Mouse (Mus musculus): ENCODE measurements around the gene Gm43064. TPM values are rescaled to one million over a fixed set of nuclear protein-coding genes. Genes with fewer than 3 reads are reported as not detected.
A peak's percentile ranks its signal among the peaks of the same experiment; 100 is the strongest.
"Not testable (repeated sequence)": the region's sequence is repeated elsewhere in the genome, so short reads cannot be mapped to it uniquely, and the experiment has no call there.

Gene Gm43064
- not detected for total RNA-seq (2021)

DNA sequence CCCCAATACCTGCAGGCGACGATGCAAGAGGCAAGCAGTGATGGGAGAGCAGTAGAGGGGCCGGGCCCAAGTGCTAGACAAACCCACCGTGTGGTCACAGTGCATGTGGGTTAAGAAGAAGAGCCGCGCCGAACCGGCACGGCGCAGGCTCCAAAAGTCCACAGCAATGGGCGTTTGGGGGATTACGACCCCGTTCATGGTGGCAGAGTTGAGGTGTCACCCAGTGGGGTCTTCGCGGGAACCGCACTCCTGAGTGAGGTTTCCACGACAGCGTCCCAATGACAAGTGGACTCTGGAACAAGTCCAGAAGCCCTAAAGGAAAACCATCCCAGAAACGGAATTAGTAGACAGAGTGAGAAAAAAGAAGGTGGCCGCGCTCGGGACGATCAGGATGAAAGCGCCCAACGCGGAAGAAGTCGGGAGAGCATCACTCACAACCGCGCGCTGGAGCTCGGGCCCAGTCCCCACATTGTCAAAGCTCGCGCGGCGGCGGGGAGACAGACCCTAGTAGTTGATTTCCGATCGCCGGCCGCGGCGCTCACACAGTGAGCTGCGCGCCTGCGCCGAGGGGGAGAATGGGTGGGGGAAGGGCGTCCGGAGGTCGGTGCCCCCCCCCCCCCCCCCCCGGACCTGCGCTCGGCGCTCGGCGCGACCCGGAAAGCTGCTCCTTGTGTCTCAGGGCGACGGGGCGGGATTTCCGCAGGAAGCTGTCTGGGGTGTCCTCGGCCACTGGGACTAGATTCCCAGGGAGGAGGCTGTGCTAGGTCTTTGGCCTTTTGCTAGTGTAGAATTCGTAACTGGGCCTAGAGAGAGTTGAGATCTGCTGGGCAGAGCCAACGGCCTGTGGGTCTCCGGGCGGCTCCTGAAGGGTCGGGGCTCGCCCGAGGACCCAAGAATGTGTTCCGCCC is at the start of gene Gm43064, which contains the start of the genes Dclre1b and Ap4b1:
Gm43064 (plus strand) TSS at position 683 of the 908 bp plus-strand sequence.
Dclre1b (minus strand) TSS at position 554 of the 908 bp plus-strand sequence.
Ap4b1 (plus strand) TSS at position 630 of the 908 bp plus-strand sequence.
- intact Hi-C loops (cut with DNase I), result loop anchor here (1.0 to 5.0 kb wide), 2 partner anchors 18 to 37 kb away; partner anchors contain the start of gene Hipk1
- DNase-seq, result peak; percentile 88

DNA sequence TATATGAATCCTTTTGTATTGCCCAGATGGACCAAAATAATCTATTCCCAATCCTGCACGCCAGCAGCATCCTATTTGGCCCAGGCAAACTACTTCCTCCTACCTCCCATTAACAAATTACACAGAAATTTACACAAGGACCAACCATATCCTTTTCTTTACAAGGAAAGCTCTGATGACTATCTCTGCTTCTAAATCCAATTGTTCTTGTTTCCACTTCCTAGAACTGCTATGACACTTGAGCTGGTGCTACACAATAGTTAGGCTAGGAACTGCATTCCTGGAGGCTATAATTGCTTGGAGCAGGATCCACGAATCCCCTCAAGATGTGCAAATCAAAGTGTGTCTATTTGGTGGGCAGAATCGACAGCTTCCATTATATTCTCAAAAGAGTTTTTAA is 42.6 kb upstream of the Gm43064 start:
- intact Hi-C loops (cut with DNase I), result no loop called here
- DNase-seq, result no peak

DNA sequence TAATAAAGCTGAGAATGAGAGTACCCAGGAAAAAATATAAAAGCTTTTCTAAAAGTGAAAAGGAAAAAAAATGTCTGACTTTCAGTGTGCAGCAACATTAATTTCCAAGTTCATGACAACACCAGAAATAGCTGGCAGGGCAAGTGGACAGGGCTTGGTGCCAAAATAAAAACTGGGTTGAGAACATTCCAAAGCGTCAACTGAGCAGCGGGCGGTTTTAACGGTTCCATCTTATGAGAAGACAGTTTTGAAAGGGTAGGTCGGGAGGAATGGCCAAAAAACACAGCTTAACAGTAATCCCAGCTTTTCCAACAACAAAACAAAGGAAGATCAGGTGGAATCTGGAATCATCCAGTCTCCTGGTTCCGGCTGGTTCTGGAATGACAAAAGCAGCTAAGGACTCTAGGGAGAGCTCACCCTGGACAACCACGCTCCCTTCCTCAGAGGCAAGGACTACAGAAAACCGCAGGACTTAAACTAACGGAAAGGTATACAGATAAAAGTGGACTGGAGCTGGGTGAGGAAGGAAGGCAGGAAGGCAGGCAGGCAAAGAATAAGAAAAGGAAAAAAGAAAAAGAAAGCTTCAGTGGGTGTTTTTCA is 37.7 kb upstream of the Gm43064 start:
- peak; percentile 78 to 81 for DNase-seq
- intact Hi-C loops (cut with DNase I), result loop anchor here (5.0 kb wide), 1 partner anchor 36 kb away; the partner anchor contains the start of genes Ap4b1, Dclre1b and Gm43064

DNA sequence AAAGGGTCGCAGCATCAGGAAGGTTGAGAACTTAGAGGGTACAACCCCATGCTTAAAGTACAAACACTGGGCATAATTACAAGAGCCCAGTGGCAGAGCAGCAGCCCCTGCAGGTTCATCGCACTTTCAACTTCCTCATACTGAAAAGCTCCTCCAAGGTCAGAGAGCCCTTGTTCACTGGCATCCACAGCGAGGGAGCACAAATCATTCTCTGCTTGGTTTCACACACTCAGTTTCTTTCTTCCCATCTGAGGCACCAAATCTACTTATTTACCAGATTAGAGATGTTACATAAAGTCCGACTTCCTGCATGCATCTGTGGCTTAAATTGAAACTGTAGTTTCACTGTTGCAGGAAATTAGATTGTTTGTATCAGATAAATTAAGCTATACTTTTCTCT is 36.5 kb upstream of the Gm43064 start:
- DNase-seq, result no peak
- intact Hi-C loops (cut with DNase I), result loop anchor here (5.0 kb wide), 1 partner anchor 34 kb away; the partner anchor contains the start of genes Ap4b1, Dclre1b and Gm43064

DNA sequence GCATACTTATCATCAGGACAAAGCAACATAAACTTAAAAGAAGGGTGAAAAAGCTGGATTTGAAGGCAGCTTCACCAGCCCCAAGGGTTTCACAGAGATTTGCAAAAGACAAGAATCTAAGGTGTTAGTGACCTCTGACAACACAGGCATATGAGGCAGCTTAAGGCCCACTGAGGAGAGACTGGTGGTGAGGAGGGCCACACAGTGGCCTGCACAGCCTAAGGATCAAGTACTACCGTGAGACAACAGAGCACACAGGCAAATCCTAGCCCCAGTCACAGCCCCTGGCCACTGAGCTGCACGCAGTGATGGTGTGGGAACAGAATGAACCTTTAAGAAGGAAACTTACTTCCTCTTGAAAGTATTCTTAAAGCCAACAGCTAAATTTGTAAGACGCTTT is 35.9 kb upstream of the Gm43064 start:
- no peak for DNase-seq
- intact Hi-C loops (cut with DNase I), result loop anchor here (5.0 kb wide), 1 partner anchor 34 kb away; the partner anchor contains the start of genes Ap4b1, Dclre1b and Gm43064

DNA sequence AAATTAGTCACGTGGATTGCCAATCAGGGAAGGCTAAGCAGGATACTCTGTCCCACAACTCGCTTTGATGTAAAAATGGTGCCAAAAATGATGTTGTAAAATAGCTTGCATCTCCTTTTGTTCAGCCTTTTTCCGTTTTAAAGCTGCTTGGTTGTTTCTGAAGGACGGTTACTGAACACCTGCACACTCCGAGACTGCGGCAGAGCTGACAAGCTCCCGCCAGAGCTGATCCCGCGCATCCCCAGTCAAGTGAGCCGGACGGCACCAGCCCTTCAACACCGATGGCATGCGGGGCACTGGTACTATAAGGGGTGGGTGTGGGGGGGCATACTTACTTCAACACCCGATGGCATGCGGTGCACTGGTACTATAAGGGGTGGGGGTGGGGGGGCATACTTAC is 35.4 kb upstream of the Gm43064 start:
- no peak for DNase-seq
- intact Hi-C loops (cut with DNase I), result loop anchor here (5.0 kb wide), 1 partner anchor 33 kb away; the partner anchor contains the start of genes Ap4b1, Dclre1b and Gm43064

DNA sequence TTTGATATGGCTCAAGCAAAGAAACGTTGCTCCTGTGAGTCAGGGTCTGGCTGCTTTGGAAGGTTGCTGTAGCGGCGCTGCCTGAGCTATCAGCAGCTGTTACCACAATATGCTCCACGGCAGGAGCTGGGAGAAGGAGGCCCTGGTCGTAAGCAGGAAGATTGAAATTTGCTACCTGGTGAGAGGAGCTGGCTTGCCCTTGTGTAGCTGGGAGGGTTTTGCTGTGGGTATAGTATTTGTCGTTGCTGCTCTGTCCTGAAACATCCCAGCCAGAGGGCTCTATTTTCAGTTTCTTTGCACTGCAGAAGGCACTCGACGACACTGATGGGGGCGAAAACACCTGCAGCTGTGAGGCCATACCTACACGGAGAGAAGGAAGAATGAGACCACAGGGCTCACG is 31.4 kb upstream of the Gm43064 start:
- intact Hi-C loops (cut with DNase I), result no loop called here
- no peak for DNase-seq

DNA sequence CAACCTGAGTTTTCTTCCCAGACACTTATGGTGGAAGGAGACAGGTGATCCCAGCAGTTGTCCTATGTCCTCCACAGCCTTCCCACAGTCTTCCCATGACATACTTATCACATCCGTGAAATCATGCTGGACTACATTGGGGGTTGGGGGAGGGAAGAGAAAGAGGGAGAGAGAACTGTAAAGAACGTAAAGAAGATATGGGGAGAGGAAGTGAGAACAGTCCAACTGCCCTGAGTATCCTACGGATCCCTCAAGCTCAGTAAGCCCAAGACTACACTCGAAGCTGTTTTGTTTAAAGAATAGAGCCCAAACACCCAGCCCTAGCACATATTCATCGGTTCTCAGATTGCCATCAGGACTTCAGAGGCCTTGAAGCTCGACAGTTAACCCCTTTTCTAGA is 30.7 kb upstream of the Gm43064 start:
- no peak for DNase-seq
- intact Hi-C loops (cut with DNase I), result no loop called here

DNA sequence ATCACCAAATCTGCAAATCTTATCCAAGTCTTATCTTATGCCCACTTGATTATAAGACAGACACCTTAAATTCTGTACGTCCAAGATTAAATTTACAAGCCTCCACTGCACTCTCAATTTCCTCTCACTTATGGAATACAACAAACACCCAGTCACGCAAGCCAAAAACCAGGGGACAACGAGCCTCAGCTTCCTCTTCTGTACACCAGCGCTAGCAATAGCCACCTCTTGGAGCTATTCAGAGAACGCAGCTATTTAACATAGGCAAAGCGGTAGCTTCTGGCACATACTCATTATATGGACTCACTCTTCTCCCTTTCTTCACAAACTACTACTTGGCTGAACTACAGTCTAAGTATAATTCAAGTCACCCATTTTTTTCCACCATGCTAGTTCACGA is 30.2 kb upstream of the Gm43064 start:
- intact Hi-C loops (cut with DNase I), result no loop called here
- no peak for DNase-seq

DNA sequence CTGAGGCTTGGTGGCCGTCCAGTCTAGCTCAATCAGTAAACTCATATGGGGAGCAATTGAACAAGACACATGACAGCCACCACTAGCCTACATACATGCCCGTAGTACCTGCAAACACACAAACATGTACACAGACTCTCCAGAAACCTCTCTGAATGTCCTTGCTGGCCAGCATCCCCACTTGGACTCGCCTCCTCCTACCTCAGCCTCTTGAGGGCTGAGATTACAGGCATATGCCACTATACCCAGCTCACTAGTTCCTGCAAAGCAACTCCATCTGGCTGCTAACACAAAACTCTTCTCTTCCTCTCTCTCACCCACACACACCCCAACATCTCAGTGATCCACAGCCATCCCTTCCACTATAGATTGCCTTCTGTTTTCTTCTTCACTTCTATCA is 29.1 kb upstream of the Gm43064 start:
- DNase-seq, result no peak
- intact Hi-C loops (cut with DNase I), result no loop called here

DNA sequence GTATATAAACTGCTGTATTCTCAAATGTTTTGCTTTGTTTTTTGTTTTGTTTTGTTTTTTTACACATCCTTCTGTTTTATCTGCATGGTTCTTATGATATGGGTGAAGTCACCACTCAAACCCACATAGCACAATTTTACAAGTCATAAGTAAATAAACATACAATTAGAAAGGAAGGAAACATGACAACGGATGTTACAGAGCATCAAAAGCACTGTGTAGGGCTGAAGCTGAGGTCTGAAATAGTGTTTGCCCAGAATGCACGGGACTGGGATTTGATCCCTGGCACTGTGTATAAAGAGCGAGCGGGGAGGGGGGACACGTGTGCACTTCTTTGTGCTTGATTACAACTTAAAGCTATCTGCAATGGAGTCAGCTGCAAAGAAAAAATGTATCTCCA is 28.6 kb upstream of the Gm43064 start:
- intact Hi-C loops (cut with DNase I), result no loop called here
- no peak for DNase-seq

DNA sequence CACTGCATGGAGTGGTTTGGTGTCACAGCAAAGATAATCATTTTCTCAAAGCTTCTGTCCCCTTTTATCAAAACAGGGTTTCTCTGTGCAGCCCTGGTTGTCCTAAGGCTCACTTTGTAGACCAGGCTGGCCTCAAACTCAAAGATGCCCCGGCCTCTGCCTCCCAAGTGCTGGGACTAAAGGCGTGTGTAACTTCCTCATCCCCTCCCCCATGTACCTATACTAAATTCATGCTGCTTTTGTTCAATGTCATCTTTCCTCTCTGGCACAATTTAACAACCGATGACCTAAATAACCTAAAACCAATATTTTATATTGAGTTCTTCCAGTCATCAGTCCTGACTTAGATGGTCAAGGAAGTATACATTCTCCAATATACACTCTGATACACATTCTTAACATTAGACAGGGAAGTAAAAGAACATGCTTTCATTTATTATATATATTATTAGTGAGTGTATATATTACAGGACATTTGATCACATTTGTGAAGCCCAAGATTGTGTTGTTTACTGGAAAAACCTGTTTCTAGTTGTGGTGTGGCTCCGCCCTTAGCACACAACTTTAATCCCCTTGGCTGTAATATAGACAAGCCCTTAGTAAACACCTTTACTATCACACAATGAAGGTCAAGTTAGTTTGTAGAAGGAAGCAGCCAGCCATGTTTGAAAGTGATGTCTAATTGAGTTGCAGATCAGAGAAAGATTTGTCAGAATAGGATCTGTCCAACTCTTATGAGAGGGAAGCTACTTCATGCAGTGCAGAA is 26.3 kb upstream of the Gm43064 start:
- intact Hi-C loops (cut with DNase I), result no loop called here
- no peak for DNase-seq

DNA sequence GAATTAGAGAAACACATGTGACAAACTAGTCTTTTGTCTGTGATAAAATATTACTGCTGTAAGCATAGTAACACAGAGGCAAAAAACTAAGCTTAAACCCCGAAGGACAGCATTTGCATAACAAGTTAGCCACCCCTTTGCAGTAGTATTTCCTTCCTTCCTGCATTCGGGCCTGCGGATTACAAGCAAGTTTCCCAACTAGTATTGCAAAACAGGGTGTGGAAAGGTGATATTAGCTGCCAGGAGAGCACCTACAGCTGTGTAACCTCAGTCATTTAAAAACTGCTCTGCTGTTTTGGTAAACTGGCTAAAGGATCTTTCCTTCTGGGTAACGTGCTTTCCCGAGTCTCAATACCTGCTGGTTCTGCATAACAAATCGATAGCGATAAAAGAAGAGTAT is 22.1 kb upstream of the Gm43064 start:
- intact Hi-C loops (cut with DNase I), result no loop called here

DNA sequence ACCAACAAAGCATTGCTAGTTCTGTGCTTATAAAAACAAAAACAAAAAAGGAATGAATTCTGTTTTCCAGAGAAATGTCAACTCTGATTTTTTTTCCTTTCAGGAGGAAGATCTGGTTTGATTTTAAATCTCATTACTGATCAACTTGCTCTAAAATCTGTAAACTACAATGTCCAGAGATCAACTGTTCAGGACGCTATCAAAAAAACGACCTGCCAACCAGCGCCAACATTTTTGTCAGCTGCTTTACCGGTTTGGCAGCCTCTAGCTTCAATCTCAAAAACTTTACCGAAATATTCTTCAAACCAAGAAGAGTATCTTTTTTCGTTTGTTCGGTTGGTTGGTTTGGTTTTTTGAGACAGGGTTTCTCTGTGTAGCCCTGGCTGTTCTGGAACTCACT is 20.3 kb upstream of the Gm43064 start:
- DNase-seq, result no peak
- intact Hi-C loops (cut with DNase I), result no loop called here

More for the DNA sequence above, 22.1 kb upstream of the Gm43064 start:
- no peak for DNase-seq

DNA sequence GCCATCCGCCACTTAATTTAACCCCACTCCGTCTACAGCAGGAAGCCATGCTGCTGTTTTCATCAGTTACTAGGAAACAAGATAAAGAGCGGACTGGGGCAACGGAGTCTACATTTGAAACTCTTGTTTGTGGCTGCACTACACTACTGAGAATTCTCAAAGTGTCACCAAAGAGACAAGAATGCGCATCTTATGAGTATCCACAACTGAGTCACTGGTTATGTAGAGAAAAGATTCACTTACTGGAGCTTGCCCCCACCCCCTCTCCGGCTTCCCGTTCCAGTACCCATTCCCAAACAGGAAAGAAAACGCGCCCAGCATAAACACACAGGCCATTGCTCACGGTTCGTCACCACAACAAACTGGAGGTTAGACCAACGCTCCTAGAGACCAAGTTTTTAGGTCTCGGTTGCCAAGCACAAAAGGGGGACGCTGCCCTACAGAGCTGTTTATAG is 19.5 kb upstream of the Gm43064 start:
- intact Hi-C loops (cut with DNase I), result no loop called here
- DNase-seq, result peak; percentile 55 to 60

DNA sequence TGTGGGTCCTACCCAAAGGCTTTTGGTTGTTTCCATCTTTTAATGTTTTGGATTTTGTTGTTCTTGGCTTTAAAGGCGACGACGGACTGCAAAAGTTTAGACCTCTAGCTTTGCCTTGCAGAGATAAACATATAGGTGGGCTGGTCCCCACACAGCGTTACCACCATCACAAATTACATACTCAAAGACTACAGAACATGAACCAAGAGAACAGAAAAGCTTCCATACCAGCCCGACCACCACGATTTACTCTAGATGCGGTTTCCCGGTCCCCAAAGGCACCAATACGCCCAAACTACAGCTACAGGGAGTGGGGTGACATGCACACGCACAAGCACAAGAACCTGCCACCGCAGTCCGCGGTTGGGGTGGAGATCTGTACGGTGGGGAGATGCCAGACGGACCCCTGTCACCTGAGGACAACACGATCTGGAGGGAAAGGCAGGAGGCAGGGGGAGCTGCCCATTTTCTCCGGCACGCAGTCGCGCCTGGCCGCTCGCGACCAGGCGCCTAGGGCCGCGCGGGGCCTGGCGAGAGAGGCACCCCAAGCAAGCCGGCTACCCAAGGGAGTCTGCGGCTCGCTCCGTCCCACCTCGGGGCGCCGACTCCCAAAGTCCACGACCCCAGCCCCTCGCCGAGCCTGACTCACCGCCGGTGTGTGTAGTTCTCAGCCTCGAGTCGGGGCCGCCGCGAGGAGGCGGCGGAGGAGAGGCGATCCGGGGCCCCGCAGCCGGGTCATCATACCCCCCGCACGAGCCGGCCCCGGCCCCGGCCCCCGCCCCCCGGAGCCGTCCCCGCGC is 18.8 kb upstream of the Gm43064 start:
- intact Hi-C loops (cut with DNase I), result loop anchor here (1.0 kb wide), 1 partner anchor 19 kb away; the partner anchor contains the start of genes Ap4b1, Dclre1b and Gm43064
- DNase-seq, result peak in 1 of 2 experiments; percentile 49

DNA sequence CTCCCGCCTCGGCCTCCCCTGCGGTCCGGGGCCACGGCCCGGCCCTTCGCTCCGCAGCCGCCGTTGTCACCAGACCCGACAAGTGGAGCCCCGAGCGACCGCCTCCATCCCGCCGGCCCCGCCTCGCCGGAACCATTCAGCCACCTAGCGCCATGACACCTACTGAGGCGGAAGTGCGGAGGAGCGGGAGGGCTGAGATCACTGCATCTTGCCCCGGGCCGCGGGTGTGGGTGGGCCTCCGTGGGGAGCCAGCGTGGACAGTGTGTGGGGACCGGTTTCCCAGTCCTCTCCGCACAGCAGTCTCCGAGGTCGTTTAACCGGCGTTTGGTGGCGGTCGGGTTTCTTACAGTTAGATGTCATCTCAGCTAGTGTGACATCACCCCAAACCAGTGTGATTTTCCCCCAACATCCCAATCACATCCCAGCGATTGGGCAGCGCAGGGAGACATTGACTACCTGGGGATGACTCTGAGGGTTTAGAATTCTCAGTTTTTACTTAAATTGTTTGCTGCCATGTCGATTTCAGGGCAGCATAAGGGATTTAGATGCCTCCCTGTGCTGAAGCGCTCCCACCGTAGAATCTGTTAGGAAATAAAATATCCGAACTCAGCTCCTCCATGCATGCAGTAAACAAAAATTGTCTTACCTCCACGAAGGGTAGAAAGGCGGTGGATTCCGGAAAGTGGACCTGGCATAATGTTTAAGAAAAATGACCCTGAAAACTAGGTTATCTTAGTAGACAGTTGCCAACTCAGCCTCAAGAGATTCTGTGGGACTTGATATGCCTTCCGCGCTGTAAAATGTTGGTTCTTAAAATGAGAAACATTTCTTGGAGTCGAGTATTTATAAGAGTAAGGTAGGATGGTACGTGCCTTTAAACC is 17.9 kb upstream of the Gm43064 start, which contains the start of gene Hipk1:
Hipk1 (minus strand) TSS at position 334 of the 881 bp plus-strand sequence.
- intact Hi-C loops (cut with DNase I), result loop anchor here (1.0 kb wide), 1 partner anchor 18 kb away; the partner anchor contains the start of genes Ap4b1, Dclre1b and Gm43064
- peak; percentile 91 to 94 for DNase-seq

DNA sequence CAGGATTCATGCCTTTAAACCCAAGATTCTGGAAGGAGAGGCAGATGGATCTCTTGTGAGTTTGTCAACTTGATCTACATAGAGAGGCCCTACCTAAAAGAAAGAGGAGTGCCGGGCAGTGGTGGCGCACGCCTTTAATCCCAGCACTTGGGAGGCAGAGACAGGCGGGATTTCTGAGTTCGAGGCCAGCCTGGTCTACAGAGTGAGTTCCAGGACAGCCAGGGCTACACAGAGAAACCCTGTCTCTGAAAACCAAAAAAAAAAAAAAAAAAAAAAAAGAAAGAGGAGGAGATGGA is 17.3 kb upstream of the Gm43064 start:
- intact Hi-C loops (cut with DNase I), result not testable (repeated sequence)

DNA sequence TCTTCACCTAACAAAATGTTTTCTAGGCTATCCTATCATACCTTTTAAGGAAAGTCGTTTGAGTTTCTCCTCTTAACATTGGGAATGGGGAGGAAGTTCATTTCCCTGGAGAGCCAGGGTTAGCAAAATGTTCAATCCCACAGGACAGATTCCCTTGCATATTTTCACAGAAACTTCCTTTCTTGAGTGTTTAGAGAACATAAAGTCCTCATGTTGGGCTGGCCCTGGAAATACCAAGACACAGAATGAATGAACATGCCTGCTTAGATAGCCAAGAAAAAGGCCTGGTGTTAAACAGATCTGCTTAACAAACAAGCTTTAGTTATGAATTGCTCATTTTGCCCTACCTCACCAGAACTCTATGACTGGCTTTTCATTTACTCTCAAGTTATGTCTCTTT is 16.8 kb upstream of the Gm43064 start:
- DNase-seq, result no peak
- intact Hi-C loops (cut with DNase I), result no loop called here

More for the DNA sequence above, 17.3 kb upstream of the Gm43064 start:
- DNase-seq, result not testable (repeated sequence)

All from heart, postnatal 36 days (tissue).